Mouse (Mus musculus) frontal cortex, postnatal 36 days (tissue): ENCODE results near the gene Siva1.

Experiments
- DNase-seq, 2 experiments: peaks; one replicate each; pipeline ENCODE4 v3.0.0; 2022; ENCODE audit warnings: low spot score in 2 of 2

Gene Siva1

DNA sequence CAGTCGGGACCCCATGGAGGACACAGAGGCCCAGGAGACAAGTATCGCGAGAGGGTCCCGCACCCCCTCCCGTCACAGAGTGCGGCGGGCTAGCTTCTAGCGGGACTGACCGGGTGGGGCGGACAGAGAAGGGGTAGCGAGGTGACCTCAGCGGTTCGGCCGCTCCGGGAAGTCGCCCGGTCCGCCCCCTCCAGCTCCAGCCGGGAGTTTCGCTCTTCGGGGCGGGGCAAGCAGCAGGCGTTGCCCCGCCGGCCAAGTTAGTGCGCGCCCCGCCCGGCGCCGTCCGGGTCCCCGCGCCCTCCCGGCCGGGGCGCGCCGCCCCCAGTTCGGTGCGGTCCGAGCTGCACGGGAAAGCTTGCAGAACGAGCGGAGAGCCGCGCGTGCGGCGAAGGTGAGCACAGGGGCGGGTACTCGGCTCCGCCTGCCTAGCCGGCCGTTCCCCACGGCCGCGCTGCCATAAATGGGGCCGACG, 34.1 kb downstream of the Siva1 start, which contains the start of gene Zbtb42:
Gene Zbtb42, plus strand, starts transcription at position 274 of the 472 bp plus-strand sequence.
- no peak for DNase-seq

DNA sequence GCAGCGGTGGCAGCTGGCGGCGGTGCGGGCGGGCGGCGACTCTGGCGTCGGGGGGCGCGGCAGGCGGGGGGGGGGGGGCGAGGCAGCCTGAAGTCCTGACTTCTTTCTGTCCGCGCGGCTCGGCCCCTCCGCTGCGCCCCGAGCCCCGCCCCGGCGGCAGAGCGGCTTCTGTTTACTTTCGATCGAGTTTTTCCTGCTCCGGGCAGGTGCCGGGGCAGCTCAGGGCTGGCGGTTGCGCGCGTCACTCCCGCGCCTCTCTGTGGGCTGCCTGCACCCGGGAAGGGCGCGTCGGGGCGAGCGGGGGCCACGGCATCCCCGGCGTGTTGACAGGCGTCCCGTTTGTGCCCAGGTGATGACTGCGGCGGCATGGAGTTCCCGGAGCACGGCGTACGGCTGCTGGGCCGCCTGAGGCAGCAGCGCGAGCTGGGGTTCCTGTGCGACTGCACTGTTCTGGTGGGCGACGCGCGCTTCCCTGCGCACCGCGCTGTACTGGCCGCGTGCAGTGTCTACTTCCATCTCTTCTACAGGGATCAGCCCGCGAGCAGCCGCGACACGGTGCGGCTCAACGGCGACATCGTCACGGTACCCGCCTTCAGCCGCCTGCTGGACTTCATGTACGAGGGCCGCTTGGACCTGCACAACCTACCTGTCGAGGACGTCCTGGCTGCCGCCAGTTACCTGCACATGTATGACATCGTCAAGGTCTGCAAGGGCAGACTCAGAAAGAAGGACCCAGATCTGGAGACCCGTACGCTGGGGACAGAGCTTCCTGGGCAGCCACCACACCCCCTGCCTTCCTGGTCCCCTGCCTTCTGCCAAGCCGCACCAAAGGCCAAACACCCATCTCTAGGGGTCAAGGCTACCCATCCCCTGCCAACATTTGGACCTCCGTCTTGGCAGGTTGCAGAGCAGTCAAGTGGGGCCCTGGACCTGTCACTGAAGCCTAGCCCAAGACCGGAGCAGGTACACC, 34.8 kb downstream of the Siva1 start:
- DNase-seq: no peak

- DNase-seq: no peak
These were observed 38.9 kb downstream of the Siva1 start for GRCm38 (mm10) chr12:112683351-112683750.

GRCm38 (mm10) chr12:112688458-112688857, 44.0 kb downstream of the Siva1 start:
- no peak for DNase-seq

- DNase-seq: peak; percentile 95 to 96
These were observed 49.0 kb downstream of the Siva1 start for GRCm38 (mm10) chr12:112693185-112694126.

GRCm38 (mm10) chr12:112694127-112694475, 49.6 kb downstream of the Siva1 start:
- DNase-seq: peak in 1 of 2 experiments; percentile 33

DNA sequence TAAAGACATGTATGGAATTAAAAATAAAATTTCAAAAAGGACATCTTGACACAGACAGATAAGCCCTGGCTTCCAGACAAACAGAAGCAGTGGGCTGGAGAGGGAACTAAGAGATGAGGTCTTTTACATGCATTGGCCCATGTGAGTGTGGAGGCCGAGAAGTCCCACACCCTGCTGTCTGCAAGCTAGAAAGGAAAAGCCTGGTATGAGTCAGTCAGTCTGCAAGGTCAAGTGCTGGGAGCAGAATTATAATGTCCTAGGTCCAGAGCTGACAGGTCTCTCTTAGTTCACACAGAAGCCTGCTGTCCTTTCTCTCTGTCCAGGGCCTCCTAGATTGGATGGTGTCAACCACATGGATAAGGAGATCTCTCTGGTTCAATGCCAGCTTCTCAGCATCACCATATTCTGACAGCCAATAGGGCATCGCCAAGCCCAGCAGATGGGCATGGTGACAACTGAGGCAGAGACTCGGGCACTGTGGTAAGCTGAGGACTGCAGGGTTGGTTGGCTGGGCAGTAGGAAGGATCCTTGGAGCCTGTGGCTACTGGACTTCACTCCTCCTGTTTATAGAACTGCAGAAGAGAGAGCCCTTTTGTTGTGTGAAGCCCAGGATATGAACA, 52.4 kb downstream of the Siva1 start:
- no peak for DNase-seq
